Mouse (Mus musculus) megakaryocyte, embryonic 14.5 days (primary cell): ENCODE measurements around the gene Slc3a1. TPM values are rescaled to one million over a fixed set of nuclear protein-coding genes. Genes with fewer than 3 reads are reported as not detected.
A peak's percentile ranks its signal among the peaks of the same experiment; 100 is the strongest.

Experiments used
- H3K27me3 ChIP-seq: replicated peaks from 2 replicates; pipeline ENCODE3; 2012; ENCODE audit warnings: inconsistent platforms
- H3K36me3 ChIP-seq: replicated peaks from 2 replicates; pipeline ENCODE3; 2012; ENCODE audit warnings: low read length, inconsistent platforms, mixed read lengths
- H3K4me1 ChIP-seq: 2 replicates; pipeline ENCODE4 v1.6.1; 2012; ENCODE audit warnings: inconsistent platforms
- H3K4me3 ChIP-seq: replicated peaks from 2 replicates; pipeline ENCODE3; 2012; ENCODE audit warnings: moderate library complexity, mild to moderate bottlenecking, inconsistent platforms
- H3K9me3 ChIP-seq: 2 replicates; pipeline ENCODE4 v1.6.1; 2012; ENCODE audit warnings: inconsistent platforms
- FLI1 ChIP-seq: IDR thresholded peaks from 2 replicates; pipeline ENCODE4 v1.6.1; 2012; ENCODE audit warnings: low read length, inconsistent platforms, mixed read lengths
- GATA1 ChIP-seq: IDR thresholded peaks from 3 replicates; pipeline ENCODE4 v1.6.1; 2012; ENCODE audit warnings: mixed read lengths, low read length, inconsistent platforms, borderline replicate concordance
- polyA plus RNA-seq: library from polyadenylated mRNA; stranded (reverse); fragments of >175 nt; gene quantifications from 2 replicates; pipeline ENCODE4 v1.2.3, GENCODE M21; 2012; ENCODE audit warnings: low replicate concordance; ENCODE audit not compliant: insufficient read depth

Slc3a1 gene
- polyA plus RNA-seq, 1 experiment, result 0.37 TPM

GRCm38 (mm10) chr17:85100232-85100631 lies 72.1 kb downstream of the Slc3a1 start:
- Histone ChIP-seq H3K36me3 (peaks cover 64% of the 10 kb centered on the region), H3K4me3 (no peak overlapping the region), H3K4me1 (peaks cover 6% of the 10 kb centered on the region), H3K27me3 (no peaks in the 10 kb centered on the region), H3K9me3 (peaks cover 25% of the 10 kb centered on the region)
- no peak for TF ChIP-seq GATA1
- no peak for TF ChIP-seq FLI1

GRCm38 (mm10) chr17:85101751-85102150 lies 73.6 kb downstream of the Slc3a1 start:
- peaks cover 54% of the 10 kb centered on the region for H3K36me3 ChIP-seq
- H3K4me3 ChIP-seq, result no peak overlapping the region
- peaks cover 25% of the 10 kb centered on the region for H3K9me3 ChIP-seq
- TF ChIP-seq GATA1, result no peak
- no peak for TF ChIP-seq FLI1
- no peaks in the 10 kb centered on the region for H3K27me3 ChIP-seq
- H3K4me1 ChIP-seq, result peaks cover 6% of the 10 kb centered on the region

- Histone ChIP-seq H3K27me3 (no peaks in the 10 kb centered on the region), H3K4me3 (no peak overlapping the region), H3K4me1 (peaks cover 11% of the 10 kb centered on the region), H3K36me3 (peaks cover 39% of the 10 kb centered on the region), H3K9me3 (peaks cover 15% of the 10 kb centered on the region)
- TF ChIP-seq FLI1 (no peak), GATA1 (no peak)
Observed at GRCm38 (mm10) chr17:85103310-85103709, 75.1 kb downstream of the Slc3a1 start.

GRCm38 (mm10) chr17:85110640-85111039 lies 82.5 kb downstream of the Slc3a1 start:
- Histone ChIP-seq H3K9me3 (peaks cover 18% of the 10 kb centered on the region), H3K4me1 (peaks cover 16% of the 10 kb centered on the region), H3K27me3 (no peaks in the 10 kb centered on the region), H3K4me3 (peak overlapping the region; percentile 11), H3K36me3 (peaks cover 36% of the 10 kb centered on the region)
- TF ChIP-seq FLI1 (no peak), GATA1 (no peak)

GRCm38 (mm10) chr17:85113441-85113840 lies 85.3 kb downstream of the Slc3a1 start:
- H3K4me1 ChIP-seq, result peaks cover 14% of the 10 kb centered on the region
- H3K36me3 ChIP-seq, result peaks cover 36% of the 10 kb centered on the region
- no peak overlapping the region for H3K4me3 ChIP-seq
- TF ChIP-seq FLI1 (no peak), GATA1 (no peak)
- H3K27me3 ChIP-seq, result no peaks in the 10 kb centered on the region
- H3K9me3 ChIP-seq, result peaks cover 18% of the 10 kb centered on the region

Other genes with a start within 250 kb of the Slc3a1 start
- gene Lrpprc, start 237.6 kb upstream of the Slc3a1 start, polyA plus RNA-seq, result 2.0 and 2.3 TPM in 2 replicates
- gene Ppm1b, start 71.6 kb upstream of the Slc3a1 start, polyA plus RNA-seq, result 14.4 and 16.4 TPM in 2 replicates
- gene Prepl, start 61.9 kb downstream of the Slc3a1 start, polyA plus RNA-seq, result 2.0 and 2.2 TPM in 2 replicates
- 3.7 and 7.6 TPM in 2 replicates for gene Camkmt, start 62.2 kb downstream of the Slc3a1 start, polyA plus RNA-seq